Mouse (Mus musculus) neural tube, embryonic 10.5 days (tissue): ENCODE measurements around the gene Rnf26.
A peak's percentile ranks its signal among the peaks of the same experiment; 100 is the strongest.
"Not testable (repeated sequence)": the region's sequence is repeated elsewhere in the genome, so short reads cannot be mapped to it uniquely, and the experiment has no call there.

Experiments used
- DNase-seq: peaks from one replicate; pipeline ENCODE4 v3.0.0-alpha.2; 2017; ENCODE audit warnings: low spot score; ENCODE audit errors: extremely low spot score

Rnf26 gene

DNA sequence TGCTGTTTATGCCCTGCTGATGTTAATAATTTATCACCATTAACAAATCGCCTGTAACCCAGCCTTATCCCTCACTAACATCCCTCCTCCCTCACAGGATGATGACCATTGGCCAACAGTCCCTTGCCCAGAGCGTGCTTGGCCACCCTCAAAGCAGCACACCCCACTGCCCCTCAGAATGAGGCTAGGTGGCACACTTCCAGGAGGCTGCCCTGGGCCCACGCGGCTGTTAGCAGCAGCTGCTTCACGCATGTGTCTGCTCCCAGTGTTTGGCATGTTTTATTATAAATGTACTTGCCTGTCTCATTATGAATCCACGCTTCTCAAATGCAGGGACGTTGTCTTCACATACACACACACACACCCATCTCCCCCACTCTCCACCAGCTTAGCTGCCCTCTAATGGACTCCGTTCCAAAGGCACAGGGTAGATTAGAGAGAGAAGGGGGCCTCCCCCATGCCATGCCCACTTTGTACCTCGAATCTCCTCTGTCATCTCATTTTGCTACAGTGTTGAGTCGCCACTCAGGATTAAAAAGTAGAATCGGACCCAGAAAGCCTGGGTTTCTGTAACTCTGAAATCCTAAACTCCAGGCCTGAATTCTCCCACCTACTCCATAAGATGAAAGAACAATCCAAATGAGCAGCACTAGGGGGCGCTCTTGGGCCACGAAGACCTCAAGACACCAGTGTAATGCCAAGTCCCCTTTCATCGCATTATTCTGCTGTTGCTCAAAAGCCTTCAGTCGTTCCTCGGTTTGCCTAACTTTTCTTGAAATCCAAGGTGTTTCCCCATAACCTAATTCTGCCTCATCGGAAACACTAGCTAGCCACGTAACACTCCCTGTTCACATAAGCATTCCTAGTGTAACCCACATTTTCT, 12.5 kb upstream of the Rnf26 start:
- peak; percentile 87 for DNase-seq

DNA sequence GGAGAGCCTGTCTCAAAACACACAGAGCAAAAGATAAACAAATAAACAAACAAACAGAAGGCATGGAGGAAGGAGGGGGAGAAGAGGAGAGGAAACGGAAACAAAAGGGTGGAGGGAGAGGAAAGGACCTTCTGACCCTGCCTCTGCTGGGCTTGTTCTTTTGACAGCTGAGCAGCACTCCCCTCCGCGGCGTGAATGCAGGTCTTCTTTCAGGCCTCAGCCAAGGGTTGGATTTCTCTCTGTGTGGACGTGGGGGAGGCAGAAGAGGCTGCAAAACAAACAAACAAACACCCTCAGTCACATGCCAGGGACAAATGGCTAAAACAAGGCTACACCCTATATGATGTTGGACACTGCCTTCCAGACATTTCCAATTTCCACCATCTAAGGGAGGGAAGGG, 11.7 kb upstream of the Rnf26 start:
- no peak for DNase-seq

DNA sequence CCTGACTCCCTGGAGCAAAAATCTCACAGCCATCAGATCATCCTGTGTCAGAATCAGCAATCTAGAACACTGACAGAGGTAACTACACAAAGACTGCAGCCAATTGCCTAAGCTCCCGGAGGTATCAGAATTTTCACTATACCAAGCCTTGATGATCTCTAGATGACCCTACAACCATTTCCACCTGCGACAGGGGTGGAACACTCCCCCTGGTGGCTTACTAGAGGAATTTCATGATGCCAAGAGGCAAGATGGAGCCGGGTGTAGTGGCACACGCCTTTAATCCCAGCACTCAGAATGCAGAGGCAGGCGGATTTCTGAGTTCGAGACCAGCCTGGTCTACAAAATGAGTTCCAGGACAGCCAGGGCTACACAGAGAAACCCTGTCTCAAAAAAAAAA, 11.0 kb upstream of the Rnf26 start:
- no peak for DNase-seq

DNA sequence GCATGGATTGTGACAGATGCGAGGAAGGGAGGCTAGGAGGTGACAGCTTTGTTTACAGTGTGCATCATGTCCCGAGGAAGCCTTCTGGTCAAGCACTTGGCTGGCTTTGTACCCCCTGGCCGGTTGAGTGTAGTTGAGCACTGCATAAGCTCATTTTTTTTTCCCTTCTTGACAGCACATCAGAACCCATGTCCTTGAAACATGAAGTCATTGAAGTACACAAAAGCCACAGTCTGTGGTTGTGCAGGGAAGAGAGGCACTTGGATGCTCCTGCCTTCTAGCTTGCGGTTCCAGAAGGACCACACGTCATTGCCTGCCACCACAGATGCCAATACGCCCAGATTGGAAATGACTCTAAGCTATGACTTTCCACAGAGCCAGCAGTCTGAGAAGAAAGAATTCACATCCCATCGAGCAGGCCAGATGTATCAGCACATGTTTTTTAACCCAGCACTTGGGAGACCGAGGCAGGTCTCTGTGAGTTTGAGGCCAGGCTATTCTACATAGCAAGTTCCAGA, 6.7 kb upstream of the Rnf26 start:
- DNase-seq, result no peak

DNA sequence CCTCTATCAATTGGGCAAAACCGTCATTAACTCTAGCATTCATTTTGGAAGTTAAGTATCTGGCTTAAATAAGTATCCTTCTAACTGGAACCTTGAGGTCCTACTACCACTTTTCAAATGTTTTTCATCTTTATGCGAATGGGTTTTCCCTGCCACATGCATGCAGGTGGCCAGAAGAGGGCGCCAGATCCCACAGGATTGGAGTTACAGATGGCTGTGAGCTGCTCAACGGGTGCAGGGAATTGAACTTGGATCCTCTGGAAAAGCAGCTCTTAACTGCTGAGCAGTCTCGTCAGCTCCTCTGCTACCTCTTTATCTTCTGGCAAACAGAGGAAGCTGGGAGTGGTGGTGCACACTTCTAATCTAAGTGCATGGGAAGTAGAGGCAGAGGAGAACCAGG, 5.7 kb upstream of the Rnf26 start:
- DNase-seq, result no peak

DNA sequence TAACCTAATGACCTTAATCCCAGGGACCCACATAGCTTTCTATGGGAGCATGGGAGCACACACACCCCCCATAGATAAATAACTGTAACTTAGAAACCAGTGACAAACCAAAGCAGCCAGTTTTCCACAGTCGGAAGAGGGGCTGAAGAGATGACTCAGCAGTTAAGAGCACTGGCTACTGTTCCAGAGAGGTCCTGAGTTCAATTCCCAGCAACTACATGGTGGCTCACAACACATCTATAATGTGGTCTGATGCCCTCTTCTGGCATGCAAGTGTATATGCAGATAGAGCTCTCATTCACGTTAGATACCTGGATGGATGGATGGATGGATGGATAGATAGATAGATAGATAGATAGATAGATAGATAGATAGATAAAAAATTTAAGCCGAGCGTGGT, 2.9 kb upstream of the Rnf26 start:
- no peak for DNase-seq

DNA sequence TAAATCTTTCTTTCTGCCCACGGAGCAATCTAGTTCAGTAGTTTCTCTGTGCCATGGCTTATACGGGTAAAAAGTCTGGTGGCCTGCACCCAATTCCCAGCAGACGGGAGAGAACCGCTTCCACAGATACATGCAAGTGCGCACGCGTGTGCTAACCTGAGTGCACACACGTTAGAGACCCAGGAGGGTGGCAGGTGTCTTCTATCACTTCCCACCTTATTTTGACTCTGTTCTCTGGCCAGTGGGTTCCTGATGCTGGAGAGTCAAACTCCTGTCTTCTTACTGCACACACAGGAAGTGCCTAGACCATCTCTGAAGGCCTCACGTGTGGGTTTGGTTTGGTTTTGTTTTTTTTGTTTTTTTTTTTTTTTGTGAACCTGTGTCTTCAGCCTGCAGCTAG, 2.3 kb upstream of the Rnf26 start:
- DNase-seq, result no peak

DNA sequence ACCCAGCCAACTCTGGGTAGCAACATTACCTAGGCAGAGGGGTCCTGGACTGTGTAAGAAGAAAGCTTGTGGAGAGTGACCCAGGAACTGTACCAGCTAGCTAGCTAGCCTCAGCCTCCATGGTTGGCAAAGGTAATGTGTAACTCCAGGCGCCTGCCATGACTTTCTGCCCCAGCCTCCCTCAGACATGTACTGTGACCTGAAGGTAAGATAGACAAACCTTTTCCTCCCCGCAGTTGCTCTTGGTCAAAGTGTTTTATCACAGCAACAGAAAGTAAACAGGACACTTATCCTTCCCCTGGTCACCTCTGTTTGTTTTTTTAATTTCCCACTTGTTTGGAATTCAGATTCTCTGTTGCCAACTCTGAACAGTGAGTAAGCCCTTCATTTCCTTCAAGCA, 1.1 kb upstream of the Rnf26 start:
- no peak for DNase-seq

DNA sequence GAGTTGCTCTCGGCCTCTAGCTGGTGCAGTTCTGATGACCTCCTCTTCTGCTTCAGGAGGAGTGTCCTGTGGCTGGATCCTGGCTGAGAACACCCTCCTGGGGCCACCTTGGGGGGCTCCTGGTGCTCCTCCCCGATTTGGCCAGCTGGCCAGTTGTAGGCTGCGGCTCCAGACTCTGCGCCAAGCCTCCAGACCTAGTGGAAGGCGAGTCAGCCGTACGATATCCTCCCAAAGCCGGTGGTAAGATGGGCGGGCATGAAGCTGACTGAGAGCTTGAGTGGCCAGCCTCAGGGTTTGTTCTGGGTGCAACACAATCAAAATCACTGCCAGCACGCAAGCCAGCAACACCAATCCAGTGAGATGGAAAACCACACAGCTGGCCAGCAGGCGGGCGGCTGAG, 1.4 kb downstream of the Rnf26 start:
- not testable (repeated sequence) for DNase-seq

DNA sequence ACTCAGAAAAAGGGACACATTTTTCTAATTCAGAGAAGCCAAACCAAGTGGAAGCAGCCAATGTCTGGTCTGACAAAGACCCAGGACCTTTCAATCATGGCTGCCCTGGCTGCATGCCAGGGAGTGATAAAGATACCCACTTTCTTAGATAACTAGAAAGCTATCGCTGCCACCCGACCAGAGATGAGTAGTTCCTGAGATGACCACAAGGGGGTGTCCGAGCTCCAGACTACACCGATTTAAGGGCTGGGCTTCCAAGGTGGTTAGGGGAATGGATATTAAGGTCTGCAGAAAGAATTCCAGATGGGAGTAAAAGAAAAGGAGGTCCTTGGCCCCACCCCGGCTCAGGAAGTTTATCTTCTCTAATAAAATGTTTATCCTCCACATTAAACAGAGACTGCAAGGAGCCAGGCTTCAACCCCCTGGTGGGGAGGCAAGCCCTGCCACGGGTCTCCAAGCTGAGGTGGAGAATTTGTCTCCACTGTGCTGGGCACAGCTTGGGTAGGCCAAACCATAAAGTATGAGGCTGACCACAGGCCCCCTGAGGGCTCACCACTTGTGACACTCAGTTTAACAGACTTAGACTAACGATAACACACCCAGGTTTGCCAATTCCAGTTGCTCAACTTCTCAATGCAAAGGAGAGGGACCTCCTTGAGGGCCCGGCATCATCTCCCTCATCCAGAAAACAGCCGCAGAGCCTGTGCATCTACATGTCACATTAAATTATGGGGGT, 3.8 kb downstream of the Rnf26 start:
- DNase-seq, result peak; percentile 80

DNA sequence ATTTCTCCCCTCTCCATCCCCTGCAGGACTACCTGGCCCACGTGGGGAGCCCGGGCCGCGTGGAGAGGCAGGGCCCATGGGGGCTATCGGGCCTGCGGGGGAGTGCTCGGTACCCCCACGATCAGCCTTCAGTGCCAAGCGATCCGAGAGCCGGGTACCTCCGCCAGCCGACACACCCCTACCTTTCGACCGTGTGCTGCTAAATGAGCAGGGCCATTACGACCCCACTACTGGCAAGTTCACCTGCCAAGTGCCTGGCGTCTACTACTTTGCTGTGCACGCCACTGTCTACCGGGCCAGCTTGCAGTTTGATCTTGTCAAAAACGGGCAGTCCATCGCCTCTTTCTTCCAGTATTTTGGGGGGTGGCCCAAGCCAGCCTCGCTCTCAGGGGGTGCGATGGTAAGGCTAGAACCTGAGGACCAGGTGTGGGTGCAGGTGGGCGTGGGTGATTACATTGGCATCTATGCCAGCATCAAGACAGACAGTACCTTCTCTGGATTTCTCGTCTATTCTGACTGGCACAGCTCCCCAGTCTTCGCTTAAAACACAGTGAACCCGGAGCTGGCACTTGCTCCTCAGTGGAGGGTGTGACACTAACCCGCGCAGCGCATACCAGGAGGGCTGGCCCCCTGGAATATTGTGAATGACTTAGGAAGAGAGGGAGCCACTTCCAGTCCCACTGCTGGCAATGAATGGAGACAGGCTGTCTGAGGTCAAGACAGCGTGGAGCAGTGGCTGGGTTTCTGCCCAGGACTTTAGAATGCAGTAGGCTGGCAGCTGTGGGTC, 4.9 kb downstream of the Rnf26 start:
- DNase-seq, result no peak

DNA sequence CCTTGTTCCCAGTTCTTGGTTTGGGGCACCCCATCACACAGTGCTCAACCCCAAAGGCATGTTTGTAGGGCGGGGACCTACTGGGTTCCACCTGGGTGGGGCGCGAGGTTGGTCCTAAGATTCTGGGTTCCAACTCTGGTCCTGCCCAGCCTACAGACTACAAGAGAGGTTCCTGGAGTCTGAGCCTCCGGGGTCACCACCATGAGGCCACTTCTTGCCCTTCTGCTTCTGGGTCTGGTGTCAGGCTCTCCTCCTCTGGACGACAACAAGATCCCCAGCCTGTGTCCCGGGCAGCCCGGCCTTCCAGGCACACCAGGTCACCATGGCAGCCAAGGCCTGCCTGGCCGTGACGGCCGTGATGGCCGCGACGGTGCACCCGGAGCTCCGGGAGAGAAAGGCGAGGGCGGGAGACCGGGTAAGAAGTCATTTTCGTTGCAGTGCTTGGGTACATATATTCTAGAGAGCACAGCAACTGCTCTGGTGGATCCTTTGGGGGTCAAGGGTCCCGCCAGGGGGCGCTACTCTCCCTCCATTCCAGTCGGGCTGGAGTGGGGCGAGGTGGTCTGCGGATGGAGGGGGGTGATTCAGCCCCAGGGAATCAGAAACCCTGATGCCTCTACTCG, 5.6 kb downstream of the Rnf26 start:
- DNase-seq, result peak; percentile 56

DNA sequence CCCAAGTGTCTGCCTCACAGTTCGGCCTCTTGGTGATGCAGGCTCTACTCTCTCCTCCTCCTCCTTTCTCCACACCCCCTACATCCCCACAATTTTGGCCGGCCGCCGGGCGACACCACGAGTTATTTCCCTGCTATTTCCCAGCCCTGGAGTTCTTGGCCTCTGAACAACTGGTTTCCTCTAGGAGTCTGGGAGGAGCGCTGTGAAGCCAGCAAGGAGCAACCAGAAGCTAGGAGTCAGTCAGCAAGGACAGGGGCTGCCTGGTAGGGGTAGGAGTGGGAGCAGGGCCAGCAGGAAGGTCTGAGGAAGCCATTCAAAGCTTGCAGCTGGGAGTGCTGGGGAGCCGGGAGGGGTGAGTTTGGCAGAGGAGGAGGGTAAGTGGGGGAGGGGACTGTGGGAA, 6.2 kb downstream of the Rnf26 start, which contains the start of gene C1qtnf5:
Gene C1qtnf5, plus strand, starts transcription at position 136 of the 400 bp plus-strand sequence.
- DNase-seq, result no peak

DNA sequence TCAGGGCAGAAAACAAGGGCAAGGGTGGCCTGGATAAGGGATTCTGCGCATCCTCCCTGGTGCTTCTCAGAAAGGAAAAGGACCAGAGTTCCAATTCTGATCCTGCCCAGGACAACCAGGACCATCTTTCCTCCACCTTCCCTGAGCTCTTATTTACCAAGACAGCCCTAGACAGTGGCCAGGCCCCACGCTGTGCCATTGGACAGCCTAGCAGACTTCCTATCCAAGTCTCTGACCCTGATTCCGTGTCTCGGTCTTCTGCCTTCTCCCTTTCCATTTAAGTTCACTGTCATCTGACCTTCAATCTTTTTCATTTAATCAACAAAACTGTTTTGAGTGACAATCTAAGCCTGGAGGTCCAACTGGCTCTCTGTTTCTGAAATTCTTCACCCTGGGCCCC, 6.7 kb downstream of the Rnf26 start:
- DNase-seq, result no peak

DNA sequence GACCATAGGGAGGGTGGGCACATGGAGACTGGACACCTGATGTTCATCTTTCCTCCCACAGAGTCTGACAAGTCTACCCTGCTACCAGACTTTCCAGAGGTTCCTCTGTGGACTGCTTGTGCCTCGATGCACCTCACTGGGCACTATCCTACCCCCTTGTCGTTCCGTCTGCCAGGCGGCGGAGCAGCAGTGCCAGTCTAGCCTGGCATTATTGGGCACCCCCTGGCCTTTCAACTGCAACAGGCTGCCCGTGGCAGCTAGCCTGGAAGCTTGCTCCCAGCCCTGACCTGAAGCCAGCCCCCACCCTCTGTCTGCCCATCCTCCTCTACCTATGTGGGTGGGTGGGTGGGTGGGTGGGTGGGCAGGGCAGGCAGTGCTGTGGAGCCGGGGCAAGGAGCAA, 7.1 kb downstream of the Rnf26 start:
- no peak for DNase-seq

DNA sequence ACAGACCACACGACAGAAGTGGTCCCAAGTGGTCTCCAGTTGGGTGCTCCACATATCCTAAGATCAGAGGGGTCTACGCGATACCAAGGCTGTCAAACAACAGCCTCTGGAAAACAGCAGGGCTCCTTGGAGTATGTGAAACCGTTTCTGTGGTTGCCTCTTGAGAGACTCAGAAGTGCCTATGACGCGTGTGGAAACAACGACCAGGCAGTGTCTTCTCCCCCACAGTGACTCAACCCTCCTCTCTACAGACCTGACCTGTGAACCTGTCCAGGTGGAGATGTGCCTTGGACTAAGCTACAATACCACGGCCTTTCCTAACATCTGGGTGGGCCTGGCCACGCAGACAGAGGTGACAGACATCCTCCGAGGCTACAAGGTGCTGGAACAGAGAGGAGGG, 7.5 kb downstream of the Rnf26 start:
- no peak for DNase-seq

DNA sequence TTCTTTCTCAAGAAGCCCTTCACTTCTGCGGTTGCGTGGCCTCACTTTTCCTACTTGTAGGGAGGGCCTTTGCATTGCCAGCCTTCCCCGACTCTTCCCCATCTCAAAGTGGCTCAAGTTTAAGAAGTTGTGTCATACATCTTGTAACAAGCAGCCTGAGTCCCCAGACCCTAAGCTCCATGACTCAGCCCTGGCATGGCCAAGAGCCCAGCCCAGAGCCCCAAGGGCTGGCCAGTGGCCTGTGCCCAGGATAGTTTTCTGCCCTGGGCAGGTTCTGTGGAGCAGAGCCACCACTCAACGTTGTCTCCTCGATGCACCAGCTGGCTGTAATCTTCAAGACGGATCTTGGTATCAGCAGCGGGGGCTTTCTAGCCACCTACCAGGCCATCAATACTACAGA, 8.4 kb downstream of the Rnf26 start:
- DNase-seq, result no peak

DNA sequence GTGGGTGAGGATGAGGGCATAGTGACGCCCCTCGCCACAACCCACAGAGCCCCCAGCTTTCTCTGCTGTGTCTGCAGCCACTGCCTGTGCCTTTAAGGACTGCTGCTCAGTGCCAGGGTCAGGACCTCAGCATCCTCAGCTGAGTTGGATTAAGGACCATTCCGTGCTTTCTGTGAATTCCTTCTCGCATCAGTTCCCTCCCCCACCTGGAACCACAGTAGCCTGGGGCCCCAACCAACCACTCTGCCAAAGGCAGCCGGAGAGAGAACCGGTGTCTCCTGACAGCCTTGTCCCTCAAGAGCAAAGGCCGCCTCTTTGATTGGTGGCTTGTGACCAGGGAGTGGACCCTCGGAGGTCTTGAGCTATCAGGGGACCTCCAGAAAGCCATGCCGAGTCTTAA, 11.8 kb downstream of the Rnf26 start, which contains the start of gene Mfrp:
Gene Mfrp, plus strand, starts transcription at position 240 of the 400 bp plus-strand sequence.
- DNase-seq, result no peak

DNA sequence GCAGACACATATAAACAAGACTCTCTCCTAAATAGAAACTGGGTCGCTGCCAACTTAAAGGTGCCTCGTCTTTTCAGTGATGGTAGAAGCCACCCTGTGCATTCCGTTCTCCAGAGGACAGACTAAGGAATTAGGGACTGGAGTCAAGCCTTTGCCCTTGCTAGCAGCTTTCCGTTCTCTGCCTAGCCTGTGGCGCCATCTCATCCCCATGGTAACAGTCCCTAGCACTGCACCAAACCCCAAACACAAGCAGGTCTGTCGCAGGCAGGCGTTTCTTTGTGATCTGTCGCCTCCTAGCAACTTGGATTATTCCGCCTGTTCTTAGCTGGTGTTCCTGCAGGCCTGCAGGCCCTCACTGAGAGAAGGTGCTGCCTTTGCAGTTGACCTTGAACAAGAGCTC, 16.8 kb downstream of the Rnf26 start:
- DNase-seq, result no peak

DNA sequence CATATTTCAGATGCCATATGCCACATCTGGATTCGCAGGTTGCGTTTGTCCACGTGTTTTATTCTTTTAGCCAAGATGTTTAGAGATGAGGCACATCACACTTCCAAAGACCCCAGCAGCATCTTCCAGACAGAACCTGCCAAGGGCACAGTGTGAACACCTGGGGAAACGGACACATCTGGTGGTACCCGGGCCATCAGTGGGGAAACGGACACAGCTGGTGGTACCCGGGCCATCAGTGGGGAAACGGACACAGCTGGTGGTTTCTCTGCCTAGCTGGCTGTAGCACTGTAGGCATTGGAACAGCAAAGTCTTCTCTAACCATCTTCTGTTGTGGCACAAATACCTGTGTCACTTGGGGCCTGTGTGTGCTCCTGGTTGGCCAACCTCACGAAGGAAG, 17.5 kb downstream of the Rnf26 start:
- no peak for DNase-seq

DNA sequence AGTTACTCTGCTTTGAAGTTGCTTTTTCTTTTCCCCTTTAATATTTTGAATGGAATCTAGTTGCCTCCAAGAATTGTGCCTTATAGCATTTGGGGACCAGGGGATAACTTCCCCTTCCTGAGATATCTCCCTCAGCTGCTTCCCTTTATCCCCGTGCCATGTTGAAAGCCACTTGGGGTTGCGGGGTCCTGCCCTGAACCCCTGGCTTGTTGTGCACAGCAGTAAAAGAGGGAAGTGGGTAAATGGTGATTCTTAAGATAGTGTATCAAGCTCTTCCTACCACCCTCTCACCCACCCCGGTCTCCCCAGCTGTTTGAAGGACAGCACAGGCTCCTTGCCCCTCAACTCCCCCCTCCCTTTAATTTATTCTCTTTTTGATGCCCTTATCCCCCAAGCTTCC, 18.6 kb downstream of the Rnf26 start:
- no peak for DNase-seq
